Mouse (Mus musculus) liver, adult 2 months (tissue): ENCODE measurements at regions not wholly inside any gene's neighbourhood (a gene's known extent, or its start where the extent isn't known, plus 50 kb on each side); places are given as distances from the start of the nearest gene placed in this dataset.

Source experiments
- DNase-seq: peaks from one replicate; pipeline ENCODE4 v3.0.0-alpha.2; 2011; ENCODE audit warnings: low read depth, low spot score; ENCODE audit errors: extremely low read depth
- H3K27ac ChIP-seq: fragments of 200-500 bp; replicated peaks from 2 replicates; pipeline ENCODE4 v1.5.1; 2012; ENCODE audit warnings: low read depth, mild to moderate bottlenecking, control low read depth, inconsistent platforms, low read length; ENCODE audit not compliant: insufficient read depth
- H3K27me3 ChIP-seq: fragments of 200-500 bp; 2 replicates; pipeline ENCODE4 v1.6.1; 2012; ENCODE audit warnings: mild to moderate bottlenecking, moderate library complexity, low read length, inconsistent platforms; ENCODE audit not compliant: control insufficient read depth, insufficient read depth
- H3K36me3 ChIP-seq: fragments of 200-500 bp; 2 replicates; pipeline ENCODE4 v1.6.1; 2012; ENCODE audit warnings: low read length, inconsistent platforms; ENCODE audit not compliant: control insufficient read depth, insufficient read depth
- H3K4me1 ChIP-seq: fragments of 200-500 bp; 2 replicates; pipeline ENCODE4 v1.6.1; 2011; ENCODE audit warnings: low read length; ENCODE audit not compliant: control insufficient read depth, insufficient read depth
- H3K4me3 ChIP-seq: fragments of 200-500 bp; 2 replicates; pipeline ENCODE4 v1.5.1; 2011; ENCODE audit warnings: low read depth, mild to moderate bottlenecking, control low read depth, low read length, moderate library complexity; ENCODE audit not compliant: insufficient read depth
- H3K79me2 ChIP-seq: fragments of 200-500 bp; 2 replicates; pipeline ENCODE4 v1.6.1; 2012; ENCODE audit warnings: inconsistent platforms, mild to moderate bottlenecking, low read length, moderate library complexity; ENCODE audit not compliant: control insufficient read depth, insufficient read depth
- H3K9ac ChIP-seq: fragments of 200-500 bp; 2 replicates; pipeline ENCODE4 v1.6.1; 2012; ENCODE audit warnings: low read depth, mild to moderate bottlenecking, control low read depth, inconsistent platforms, low read length
- CTCF ChIP-seq: fragments of 200-500 bp; IDR thresholded peaks from 2 replicates; pipeline ENCODE4 v1.5.1; 2011; ENCODE audit warnings: low read depth, low read length, control low read depth
- POLR2A ChIP-seq: fragments of 200-500 bp; IDR thresholded peaks from 2 replicates; pipeline ENCODE4 v1.6.1; 2011; ENCODE audit warnings: low read length, control low read depth; ENCODE audit not compliant: insufficient read depth; ENCODE audit errors: extremely low read depth
- WGBS: fragments of 180-500 bp; shearing (Covaris S2); methylation state at CpG from one replicate; pipeline ENCODE4 v1.1.7; 2018; 5-methylcytosine and 5-hydroxymethylcytosine counted together

DNA sequence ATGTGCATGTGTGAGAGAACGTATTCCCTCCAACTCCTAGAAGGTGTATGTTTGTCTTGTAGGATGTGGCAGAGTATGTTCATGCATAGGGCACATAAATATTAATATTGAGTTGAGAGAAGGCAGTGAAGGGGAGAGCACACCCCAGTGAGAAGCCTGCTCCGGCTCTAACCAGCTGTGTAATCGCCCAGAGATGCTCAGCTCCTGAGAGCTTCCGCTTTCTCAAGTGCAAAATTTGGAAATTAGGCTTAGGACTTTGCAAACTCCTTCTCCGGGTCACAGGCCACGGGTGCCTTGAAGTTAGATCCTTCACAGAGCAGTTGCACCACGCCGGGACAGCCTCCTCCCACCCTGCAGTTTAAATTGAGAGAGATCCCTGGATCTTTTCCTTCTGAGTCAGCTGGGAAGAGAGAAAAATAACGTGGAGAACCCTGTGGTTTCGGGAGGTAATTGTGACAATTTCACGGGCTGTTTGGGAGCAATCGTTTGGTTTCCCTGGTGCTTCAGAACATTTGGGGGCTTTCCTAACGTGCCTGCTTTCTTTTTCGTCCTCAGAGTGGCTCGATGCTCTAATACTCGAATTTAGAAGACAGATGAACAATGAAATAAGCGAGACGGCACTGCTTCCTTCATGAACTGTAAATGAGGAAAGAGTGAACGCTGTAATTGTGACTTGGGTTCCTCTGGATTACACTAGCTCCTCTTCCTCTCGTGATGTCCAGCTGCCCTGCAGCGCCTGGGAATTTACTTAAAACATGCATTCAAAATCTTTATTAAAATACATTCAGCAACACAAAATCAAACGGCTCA, 263.0 kb upstream of the Adamts16 start:
- no peaks in the 10 kb centered on the region for H3K27me3 ChIP-seq
- H3K36me3 ChIP-seq = no peaks in the 10 kb centered on the region
- TF ChIP-seq POLR2A (no peak), CTCF (no peak)
- no peaks in the 10 kb centered on the region for H3K4me1 ChIP-seq
- no peak overlapping the region for H3K9ac ChIP-seq
- H3K79me2 ChIP-seq = no peaks in the 10 kb centered on the region
- no peak overlapping the region for H3K4me3 ChIP-seq
- DNase-seq = no peak
- no peak overlapping the region for H3K27ac ChIP-seq
- 45% methylated on average over 22 of the region's 22 CpGs for WGBS

DNA sequence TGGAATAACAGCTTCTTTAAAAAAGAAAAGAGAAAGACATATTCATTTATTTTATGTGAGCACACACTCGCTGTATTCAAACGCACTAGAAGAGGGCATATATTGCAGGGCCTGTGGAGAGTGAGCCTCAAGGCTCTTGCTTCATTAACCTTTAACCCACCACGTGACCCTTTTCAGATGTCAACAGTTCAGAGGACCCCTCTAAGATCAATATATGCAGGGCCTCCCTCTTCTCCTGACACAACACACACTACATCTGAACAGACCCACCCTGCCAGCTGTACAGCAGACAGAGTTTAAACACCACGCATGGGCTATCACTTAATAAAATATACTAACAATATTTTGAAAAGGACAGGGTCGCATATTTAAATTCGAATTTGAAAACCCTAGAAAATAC, 242.7 kb upstream of the Adamts16 start:
- no peaks in the 10 kb centered on the region for H3K36me3 ChIP-seq
- TF ChIP-seq CTCF (no peak), POLR2A (no peak)
- no peaks in the 10 kb centered on the region for H3K27me3 ChIP-seq
- H3K27ac ChIP-seq = no peak overlapping the region
- DNase-seq = no peak
- 48% methylated on average over 6 of the region's 6 CpGs for WGBS
- H3K4me1 ChIP-seq = no peaks in the 10 kb centered on the region
- no peak overlapping the region for H3K4me3 ChIP-seq
- no peaks in the 10 kb centered on the region for H3K79me2 ChIP-seq
- H3K9ac ChIP-seq = no peak overlapping the region

DNA sequence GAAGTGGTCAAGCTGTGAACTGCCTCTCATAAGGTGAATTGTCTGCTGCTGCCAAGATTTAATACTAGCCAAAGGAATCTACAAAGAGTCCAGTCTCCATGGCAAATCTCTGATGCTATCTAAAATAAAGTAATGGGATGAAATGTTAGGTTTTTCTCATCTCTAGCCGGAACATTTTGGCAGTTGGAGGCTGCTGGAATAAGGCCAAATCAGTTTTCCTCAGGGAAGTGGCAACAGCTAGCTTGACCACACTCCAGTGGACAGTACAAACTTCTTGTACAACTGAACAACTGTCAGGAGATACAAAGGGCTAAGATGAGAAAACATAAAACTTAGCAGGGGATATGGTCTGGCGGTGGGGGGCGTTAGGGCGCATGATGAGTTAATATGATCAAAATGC, 234.3 kb upstream of the Adamts16 start:
- 89% methylated on average over 4 of the region's 4 CpGs for WGBS
- Histone ChIP-seq H3K9ac (no peak overlapping the region), H3K36me3 (no peaks in the 10 kb centered on the region), H3K4me1 (no peaks in the 10 kb centered on the region), H3K79me2 (no peaks in the 10 kb centered on the region), H3K27ac (no peak overlapping the region), H3K27me3 (no peaks in the 10 kb centered on the region), H3K4me3 (no peak overlapping the region)
- DNase-seq = no peak
- TF ChIP-seq CTCF (no peak), POLR2A (no peak)

DNA sequence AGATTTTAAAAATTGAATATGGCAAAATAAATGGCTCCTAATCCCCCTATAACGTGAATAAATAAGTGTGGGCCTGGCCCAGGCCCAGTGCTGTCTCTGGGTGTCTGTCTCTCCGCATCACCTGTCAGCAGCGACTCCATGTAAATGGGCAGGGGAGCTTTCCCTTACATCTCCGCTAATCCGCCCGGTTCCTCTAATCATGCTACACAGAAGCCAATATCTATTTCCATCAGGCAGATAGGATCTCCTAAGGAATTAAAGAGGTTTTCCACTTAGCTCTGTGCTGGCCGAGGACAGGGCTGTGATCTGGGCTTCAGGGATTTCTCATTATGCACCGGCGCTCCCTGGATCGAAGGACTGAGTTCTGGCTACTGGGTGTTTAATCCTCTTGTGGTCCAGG, 232.4 kb upstream of the Adamts16 start:
- H3K4me1 ChIP-seq = no peaks in the 10 kb centered on the region
- DNase-seq = no peak
- H3K27me3 ChIP-seq = no peaks in the 10 kb centered on the region
- 79% methylated on average over 10 of the region's 10 CpGs for WGBS
- H3K79me2 ChIP-seq = no peaks in the 10 kb centered on the region
- H3K36me3 ChIP-seq = no peaks in the 10 kb centered on the region
- no peak overlapping the region for H3K4me3 ChIP-seq
- no peak overlapping the region for H3K9ac ChIP-seq
- TF ChIP-seq POLR2A (no peak), CTCF (no peak)
- H3K27ac ChIP-seq = no peak overlapping the region

DNA sequence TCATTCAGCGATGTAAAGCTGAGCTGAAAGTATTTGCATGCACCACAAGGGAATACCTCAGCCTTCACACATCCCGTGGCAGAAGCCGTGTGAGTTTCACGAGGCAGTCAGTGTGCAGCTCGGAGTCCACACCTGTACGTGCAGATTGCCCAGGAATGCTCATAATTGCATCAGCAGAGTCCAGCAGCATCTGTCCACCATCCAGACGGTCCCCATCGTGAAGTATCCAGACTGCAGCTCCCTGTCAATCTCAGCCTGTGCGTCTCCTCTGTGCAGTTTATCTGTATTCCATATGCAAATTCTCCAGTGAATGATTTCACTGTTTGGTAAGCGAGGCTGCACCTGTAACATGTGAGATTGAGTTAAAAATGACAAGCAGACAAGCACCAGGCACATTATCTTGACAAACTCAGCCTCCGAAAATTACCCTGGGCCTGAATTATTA, 227.2 kb upstream of the Adamts16 start:
- Histone ChIP-seq H3K27me3 (no peaks in the 10 kb centered on the region), H3K27ac (no peak overlapping the region), H3K4me3 (no peak overlapping the region), H3K9ac (no peak overlapping the region), H3K4me1 (no peaks in the 10 kb centered on the region), H3K79me2 (no peaks in the 10 kb centered on the region), H3K36me3 (no peaks in the 10 kb centered on the region)
- 66% methylated on average over 11 of the region's 11 CpGs for WGBS
- no peak for TF ChIP-seq POLR2A
- no peak for TF ChIP-seq CTCF
- DNase-seq = no peak

DNA sequence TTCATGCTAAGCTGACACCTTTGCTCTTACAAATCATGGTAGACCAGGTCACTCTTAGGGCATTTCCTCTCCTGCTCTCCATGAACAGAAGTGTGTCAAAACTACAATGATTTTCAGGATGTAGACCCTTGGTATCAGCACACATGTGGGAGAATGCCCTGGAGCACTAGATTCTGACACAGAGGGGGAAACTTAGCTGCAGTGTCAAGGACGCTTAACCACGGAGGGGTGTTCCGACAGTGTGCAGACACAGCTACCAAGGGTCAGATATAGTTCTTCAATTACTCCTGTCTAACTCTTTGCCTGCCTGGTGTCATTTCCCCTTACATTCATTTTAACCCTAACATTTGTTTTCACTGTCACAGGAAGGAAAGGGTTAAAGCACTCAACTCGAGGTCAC, 226.4 kb upstream of the Adamts16 start:
- no peaks in the 10 kb centered on the region for H3K4me1 ChIP-seq
- no peak for DNase-seq
- WGBS = 39% methylated on average over 4 of the region's 4 CpGs
- H3K27me3 ChIP-seq = no peaks in the 10 kb centered on the region
- H3K4me3 ChIP-seq = no peak overlapping the region
- no peak overlapping the region for H3K9ac ChIP-seq
- H3K79me2 ChIP-seq = no peaks in the 10 kb centered on the region
- no peaks in the 10 kb centered on the region for H3K36me3 ChIP-seq
- TF ChIP-seq CTCF = no peak
- no peak for TF ChIP-seq POLR2A
- no peak overlapping the region for H3K27ac ChIP-seq
